Mouse (Mus musculus) cerebellum, adult 11 months (tissue): Measurements from ENCODE around the gene Zbtb9.
"Not testable (repeated sequence)": the region's sequence is repeated elsewhere in the genome, so short reads cannot be mapped to it uniquely, and the experiment has no call there.

Source experiments
- DNase-seq: peaks from one replicate; pipeline ENCODE4 v3.0.0; 2022

Gene Zbtb9

GRCm38 (mm10) chr17:26972107-26972506 is 860 bp upstream of the Zbtb9 start:
- DNase-seq, result no peak

GRCm38 (mm10) chr17:26974547-26974946 is 1.6 kb downstream of the Zbtb9 start:
- no peak for DNase-seq

DNA sequence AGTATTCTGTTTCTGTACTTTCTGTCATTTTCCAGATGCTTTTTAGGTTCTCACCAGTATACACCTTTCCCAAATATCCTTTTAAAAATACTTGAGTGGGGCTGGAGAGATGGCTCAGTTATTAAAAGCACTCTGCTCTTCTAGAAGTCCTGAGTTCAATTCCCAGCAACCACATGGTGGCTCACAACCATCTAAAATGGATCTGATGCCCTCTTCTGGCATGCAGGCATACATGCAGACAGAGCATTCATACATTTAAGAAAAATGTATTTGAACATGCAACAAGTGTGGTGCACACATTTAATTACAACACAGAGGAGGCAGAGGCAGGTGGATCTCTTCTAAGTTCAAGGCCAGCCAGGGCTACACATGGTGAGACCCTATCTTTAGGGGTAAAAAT is 2.4 kb downstream of the Zbtb9 start:
- no peak for DNase-seq

DNA sequence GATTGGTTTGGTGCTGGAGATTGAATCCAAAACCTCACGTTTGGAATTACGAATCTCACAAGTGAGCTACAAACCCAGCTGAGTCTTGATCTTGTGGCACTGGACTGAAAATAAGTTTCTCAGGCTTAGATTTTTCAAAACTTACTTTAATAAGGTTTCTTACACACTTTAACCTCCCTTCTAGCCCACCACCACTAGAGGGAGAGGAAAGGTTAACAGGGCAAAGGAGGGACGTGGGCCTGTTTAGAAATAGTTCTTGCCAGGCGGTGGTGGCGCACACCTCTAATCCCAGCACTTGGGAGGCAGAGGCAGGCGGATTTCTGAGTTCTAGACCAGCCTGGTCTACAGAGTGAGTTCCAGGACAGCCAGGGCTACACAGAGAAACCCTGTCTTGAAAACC is 4.4 kb downstream of the Zbtb9 start:
- DNase-seq, result not testable (repeated sequence)

DNA sequence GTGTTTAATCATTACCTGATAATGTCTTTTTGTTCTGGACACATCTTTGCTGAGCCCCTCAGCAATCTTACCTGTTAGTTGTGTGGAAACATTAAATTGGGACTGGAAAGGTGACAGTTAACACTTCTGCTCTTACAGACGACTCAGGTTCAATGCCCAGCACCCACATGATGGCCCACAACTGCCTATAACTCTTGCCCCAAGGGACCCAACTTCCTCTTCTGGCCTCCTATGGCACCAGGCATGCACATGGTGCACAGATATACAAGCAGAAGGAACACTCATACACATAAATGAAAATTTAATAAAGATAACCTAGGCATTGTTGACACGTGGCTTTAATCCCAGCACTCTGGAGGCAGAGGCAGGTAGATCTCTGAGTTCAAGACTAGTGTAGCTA is 6.5 kb downstream of the Zbtb9 start:
- DNase-seq, result no peak

- no peak for DNase-seq
Observed at GRCm38 (mm10) chr17:26981050-26981449, 8.1 kb downstream of the Zbtb9 start.

DNA sequence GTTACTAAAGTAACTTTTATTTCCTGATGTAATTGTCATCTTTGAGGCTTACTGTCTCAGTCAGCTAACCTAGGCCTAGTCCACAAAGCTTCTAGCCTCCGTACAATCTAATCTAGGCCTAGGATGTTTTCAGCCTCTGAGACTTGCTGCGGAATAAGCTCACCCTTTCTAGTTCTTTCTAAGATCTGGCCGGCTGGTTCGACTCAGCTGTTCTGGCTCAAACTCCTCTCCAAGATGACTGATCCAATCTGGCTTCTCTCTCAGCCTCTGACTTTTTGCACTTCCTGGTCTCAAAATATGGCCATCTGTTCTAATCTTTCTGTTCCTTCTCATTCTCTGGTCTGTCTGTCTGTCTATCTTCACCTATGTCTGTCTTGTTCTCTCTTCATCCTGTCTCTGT is 10.4 kb downstream of the Zbtb9 start:
- DNase-seq, result no peak

DNA sequence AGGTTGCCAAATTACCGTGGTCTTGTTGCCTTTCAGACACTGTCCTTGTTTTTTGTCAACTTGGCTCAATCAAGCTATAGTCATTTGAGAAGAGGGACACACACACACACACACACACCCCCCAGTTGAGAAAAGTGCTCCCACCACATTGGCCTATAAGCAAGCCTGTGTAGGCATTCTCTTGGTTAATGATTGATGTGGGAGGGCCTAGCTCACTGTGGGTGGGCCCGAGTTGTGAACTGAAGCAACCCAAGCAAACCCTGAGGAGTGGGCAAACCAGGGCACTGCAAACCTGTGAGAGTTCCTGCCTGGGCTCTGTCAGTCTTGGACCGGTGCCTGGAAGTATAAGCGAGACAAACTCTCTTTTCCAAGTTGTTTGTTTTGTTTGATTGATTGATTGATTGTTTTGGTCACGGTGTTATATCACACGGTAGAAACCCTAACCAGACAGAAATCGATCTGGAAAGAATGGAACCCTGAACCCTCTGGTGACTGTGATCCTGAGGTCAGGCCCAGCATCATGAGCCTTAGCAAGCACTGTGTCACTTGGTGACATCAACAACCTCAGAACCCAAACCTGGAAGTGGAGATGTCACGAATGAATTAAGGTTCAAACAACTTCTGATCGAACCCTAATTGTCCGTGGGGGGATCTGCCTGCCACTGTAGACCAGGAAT is 12.7 kb downstream of the Zbtb9 start:
- no peak for DNase-seq

GRCm38 (mm10) chr17:26990521-26990920 is 17.6 kb downstream of the Zbtb9 start:
- no peak for DNase-seq

- no peak for DNase-seq
Observed at GRCm38 (mm10) chr17:26994410-26994809, 21.4 kb downstream of the Zbtb9 start.

DNA sequence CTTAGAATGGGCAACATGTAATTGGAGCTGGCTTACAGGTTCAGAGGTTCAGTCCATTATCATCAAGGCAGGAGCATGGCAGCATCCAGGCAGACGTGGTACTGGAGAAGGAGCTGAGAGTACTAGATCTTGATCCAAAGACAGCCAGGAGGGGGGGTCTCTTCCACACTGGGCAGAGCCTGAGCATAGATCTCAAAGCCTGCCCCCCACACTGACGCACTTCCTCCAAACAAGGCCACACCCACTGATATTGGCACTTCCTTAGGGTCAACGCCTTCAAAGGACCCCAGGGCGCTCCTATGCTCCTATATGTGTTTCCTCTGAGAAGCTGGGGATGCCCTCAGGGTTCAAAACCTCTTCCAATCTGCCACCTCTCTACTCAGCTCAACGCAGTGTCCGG is 22.0 kb downstream of the Zbtb9 start:
- no peak for DNase-seq

DNA sequence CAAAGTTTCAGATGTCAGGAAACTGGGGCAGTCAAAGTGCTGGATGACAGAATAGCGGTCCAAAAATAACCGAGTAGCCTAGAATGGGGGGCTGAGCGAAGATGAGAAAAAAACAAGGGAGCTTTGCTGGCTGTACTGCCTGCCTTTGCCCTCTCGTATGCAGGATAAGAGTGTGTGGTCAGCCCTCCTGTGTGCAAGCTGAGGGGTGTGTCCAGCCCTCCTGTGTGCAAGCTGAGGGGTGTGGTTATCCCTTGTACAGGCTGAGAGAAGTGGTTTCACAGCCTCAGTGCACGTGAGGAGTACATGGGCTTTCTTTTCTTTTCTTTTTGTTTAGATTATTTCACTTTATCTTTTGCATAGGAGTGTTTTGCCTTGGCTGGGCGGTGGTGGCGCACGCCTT is 22.6 kb downstream of the Zbtb9 start:
- no peak for DNase-seq

- no peak for DNase-seq
Observed at GRCm38 (mm10) chr17:26997661-26998060, 24.7 kb downstream of the Zbtb9 start.

- DNase-seq, result no peak
Observed at GRCm38 (mm10) chr17:26998283-26998682, 25.3 kb downstream of the Zbtb9 start.

DNA sequence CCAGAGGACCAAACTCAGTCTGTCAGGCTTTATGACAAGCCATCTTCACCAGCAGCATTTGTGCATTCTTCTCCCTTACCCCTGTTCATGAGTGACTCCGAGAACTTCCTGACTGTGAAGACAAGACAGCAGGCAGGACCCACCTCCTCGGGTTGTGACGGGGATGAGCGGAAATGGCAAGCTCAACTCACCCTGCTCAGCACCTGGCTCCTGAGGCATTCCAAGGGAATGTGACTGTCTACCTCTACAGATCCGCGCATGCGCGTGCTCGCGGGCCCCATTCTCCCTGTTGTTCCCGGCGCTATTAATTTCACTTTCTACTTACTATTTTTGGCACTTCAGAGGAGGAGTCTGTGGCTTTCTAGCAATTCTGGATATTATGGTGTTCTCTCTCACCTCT is 27.0 kb downstream of the Zbtb9 start:
- no peak for DNase-seq

DNA sequence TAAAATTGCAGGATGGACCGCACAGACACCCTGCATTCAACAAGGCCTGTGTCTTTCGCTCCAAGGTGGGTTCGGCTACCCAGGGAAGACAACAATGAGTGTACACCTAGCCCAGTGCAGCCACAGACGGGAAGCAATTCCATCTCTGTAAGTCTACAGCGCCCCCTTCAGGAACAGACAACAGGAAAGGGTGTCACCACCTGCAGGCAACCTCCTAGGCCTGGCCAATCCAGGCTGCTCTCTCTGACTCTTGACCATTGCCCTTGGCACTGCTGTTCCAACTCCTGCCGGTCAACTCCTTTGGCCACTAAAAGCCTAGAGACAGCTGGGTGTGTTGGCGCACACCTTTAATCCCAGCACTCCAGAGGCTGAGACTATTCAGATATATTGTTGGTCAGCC is 28.2 kb downstream of the Zbtb9 start:
- no peak for DNase-seq

GRCm38 (mm10) chr17:27001889-27002288 is 28.9 kb downstream of the Zbtb9 start:
- no peak for DNase-seq

GRCm38 (mm10) chr17:27004431-27004830 is 31.5 kb downstream of the Zbtb9 start:
- no peak for DNase-seq

DNA sequence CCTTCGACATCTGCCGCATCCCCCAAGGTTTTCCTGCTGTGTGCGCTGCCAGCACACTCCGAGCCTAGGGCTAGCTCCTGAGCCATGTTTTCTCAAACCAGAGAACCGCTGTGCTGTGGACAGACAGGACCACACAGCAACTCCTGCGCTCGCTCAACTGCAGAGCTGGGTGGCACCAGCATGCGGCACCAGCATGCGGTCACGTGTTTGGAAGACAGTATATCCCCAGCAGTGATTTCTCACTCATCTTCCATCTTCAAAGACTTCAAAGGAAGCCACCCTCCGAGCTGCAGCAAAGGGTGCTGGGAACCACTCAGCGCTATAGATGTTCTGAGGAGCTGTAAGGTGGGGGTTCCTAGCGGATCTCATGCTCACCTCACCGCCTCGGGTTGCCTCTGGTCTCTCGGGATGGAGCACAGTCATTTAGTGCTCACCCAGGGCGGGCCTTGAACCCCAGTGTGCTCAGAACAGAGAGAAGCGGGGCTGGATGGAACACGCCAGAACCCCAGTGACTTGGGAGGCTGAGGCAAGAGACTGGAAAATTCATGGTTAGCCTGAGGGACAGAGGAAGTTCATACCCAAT is 32.0 kb downstream of the Zbtb9 start:
- DNase-seq, result no peak

DNA sequence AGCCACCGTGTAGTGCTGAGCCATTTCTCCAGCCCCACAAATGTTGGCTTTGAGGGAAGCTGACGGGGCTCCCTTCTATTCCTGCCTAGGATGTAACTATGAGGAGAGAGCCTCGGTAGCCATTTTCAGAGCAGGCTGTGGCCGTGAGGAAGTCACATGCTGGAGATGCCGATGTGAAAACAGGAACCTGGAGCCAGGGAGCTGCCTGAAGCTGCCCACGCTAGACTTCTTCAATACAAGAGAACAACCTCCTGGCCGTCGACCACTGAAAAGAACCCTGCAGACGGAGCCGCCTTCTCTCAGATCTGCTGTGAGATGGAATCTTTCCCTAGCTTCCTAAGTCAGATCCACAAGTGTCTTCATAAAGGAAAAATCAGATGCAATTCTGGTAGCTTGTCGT is 32.7 kb downstream of the Zbtb9 start:
- no peak for DNase-seq

- DNase-seq, result no peak
Observed at GRCm38 (mm10) chr17:27008277-27008676, 35.3 kb downstream of the Zbtb9 start.

DNA sequence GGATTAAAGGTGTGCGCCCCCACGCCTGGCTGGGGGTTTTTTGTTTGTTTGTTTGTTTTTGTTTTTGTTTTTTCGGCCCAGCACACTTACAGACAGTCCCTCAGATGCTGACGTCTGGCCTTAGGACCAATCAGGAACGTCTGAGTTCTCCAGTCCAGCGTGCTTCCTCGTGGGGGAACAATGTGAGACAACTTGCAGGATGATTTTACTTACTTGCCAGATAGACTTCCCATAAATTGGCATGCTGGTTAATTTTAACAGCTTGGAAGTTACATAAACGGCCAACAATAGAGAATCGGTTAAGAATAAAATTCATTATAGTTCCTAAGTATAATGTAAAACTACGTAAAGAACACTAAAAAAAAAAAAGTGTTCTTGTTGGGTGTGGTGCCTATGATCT is 38.2 kb downstream of the Zbtb9 start:
- no peak for DNase-seq

DNA sequence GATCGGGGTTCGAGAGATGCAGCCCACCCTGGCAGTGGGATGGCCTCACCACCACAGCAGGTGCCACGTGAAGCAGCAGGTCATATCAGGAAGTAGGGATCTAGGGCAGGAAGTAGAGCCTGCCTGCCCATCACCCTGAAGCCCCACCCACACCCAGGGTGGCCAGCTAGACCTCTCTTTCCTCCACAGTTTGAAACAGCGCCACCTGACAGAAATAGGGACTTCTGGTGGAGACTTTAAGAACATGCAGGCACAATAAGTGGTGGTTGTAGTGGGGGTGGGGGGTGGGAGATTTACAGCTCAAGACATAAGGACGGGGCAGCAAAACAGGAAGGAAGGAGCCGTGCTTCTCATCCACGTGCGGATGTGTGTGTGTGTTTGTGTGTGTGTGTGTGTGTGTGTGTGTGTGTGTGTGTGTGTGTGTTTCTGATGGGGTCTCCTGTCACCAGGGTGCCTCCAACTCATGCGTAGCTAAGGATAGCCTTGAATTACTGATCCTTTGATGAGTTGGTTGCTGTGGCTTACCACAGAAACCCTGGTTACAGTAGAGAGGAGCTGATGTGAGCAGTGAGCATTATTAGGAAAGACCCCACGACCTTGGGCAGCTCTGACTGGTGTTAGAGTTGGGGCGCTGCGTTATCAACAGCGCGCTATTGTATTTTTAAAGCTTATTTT is 39.2 kb downstream of the Zbtb9 start:
- DNase-seq, result no peak

- no peak for DNase-seq
Observed at GRCm38 (mm10) chr17:27012909-27013308, 39.9 kb downstream of the Zbtb9 start.
